Comparison of ENCODE assay signal across 36 mouse cellular contexts in the genomic region with DNA sequence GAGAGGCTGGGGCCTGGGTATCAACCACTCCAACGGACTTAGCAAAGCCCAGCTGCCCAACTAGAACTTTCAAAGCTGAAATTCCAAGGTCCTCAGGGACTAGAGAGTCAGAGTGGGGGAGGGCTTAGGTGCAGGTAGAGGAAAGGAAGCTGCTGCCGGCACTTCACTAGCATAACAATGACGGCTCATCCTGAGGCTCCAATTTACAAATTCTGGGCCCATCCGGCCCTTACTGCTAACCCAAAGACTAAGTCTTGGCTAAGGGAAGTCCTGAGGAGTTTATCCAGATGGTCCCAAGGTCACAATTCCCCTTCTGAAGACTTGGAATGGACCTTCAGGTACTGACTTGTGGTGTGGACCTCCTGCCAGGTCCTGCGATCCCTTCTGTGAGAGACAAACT. TPM values are rescaled to one million over a fixed set of nuclear protein-coding genes. Genes with fewer than 3 reads are reported as not detected.
A peak's percentile ranks its signal among the peaks of the same experiment; 100 is the strongest.
DNase-seq lines count a peak whose midpoint lies in the region; ATAC-seq lines count a peak whose summit lies in the region.
"Had no signal": no experiment of that assay in that cellular context is flagged by ENCODE, and none has a peak within 500 bp of the region (broad histone marks: within the 10 kb centered on the region; RNA-seq: fewer than 3 reads in every experiment).

No protein-coding gene starts in this region.

- H3K36me3 ChIP-seq in neural tube, embryonic 15.5 days: no peaks in the 10 kb centered on the region
- H3K36me3 ChIP-seq: embryonic facial prominence, embryonic 12.5 days; embryonic facial prominence, embryonic 15.5 days; forebrain, embryonic 15.5 days; G1E; heart, embryonic 10.5 days; heart, embryonic 13.5 days had no signal

- H3K4me2 ChIP-seq in neural tube, embryonic 15.5 days: no peak overlapping the region
- H3K4me2 ChIP-seq: embryonic facial prominence, embryonic 12.5 days; embryonic facial prominence, embryonic 15.5 days; forebrain, embryonic 15.5 days; heart, embryonic 13.5 days; hindbrain, embryonic 14.5 days had no signal

- no peak for ATAC-seq in neural tube, embryonic 15.5 days (ENCODE audit: low FRiP score)
- ATAC-seq: activated CD4-positive, CD25-positive, alpha-beta regulatory T cell, adult 4 months; forebrain, embryonic 15.5 days; hindbrain, postnatal 0 days; inflammation-experienced regulatory T-cells, adult 6 months; intestine, embryonic 16.5 days; Patski had no signal

- H3K27me3 ChIP-seq in neural tube, embryonic 15.5 days (replicated peaks): peaks cover 96% of the 10 kb centered on the region

- H3K4me3 ChIP-seq in neural tube, embryonic 15.5 days (replicated peaks): no peak overlapping the region
- H3K4me3 ChIP-seq: embryonic facial prominence, embryonic 12.5 days; embryonic facial prominence, embryonic 15.5 days; forebrain, embryonic 15.5 days; heart, adult 2 months; heart, embryonic 10.5 days; heart, embryonic 13.5 days had no signal

- peak; percentile 17 for DNase-seq in embryo, embryonic 10.5 days (ENCODE audit: low spot score)
- no peak for DNase-seq in embryo, embryonic 9.5 days (ENCODE audit: extremely low spot score)
- DNase-seq in neural tube, embryonic 10.5 days (ENCODE audit: extremely low spot score, low spot score): peak; percentile 26
- peak; percentile 99 for DNase-seq in R1 (ENCODE audit: low read depth, low spot score)
- DNase-seq in adrenal gland, adult 8-10 months: no peak
- no peak for DNase-seq in gastrocnemius, postnatal 10 days
- DNase-seq in adrenal gland, postnatal 36 days: no peak
- DNase-seq: adrenal gland, postnatal 10 days; cerebellum, adult 11 months; cerebellum, adult 2 months; cerebellum, adult 9-11 months; cerebellum, postnatal 25 days; embryo, embryonic 11 days; gastrocnemius, postnatal 36 days; heart, adult 2 months; kidney, adult 18-20 months had no signal

- peaks cover 27% of the 10 kb centered on the region for H3K4me1 ChIP-seq in neural tube, embryonic 15.5 days

- no peak overlapping the region for H3K9ac ChIP-seq in neural tube, embryonic 15.5 days (replicated peaks)
- H3K9ac ChIP-seq: embryonic facial prominence, embryonic 12.5 days; embryonic facial prominence, embryonic 15.5 days; forebrain, embryonic 15.5 days; heart, embryonic 13.5 days; hindbrain, embryonic 14.5 days had no signal

- 14% methylated on average over 5 of the region's 5 CpGs for WGBS in neural tube, embryonic 15.5 days

- no peak overlapping the region for H3K27ac ChIP-seq in neural tube, embryonic 15.5 days (replicated peaks)
- H3K27ac ChIP-seq: embryonic facial prominence, embryonic 12.5 days; embryonic facial prominence, embryonic 15.5 days; forebrain, embryonic 15.5 days; heart, adult 2 months; heart, embryonic 10.5 days; heart, embryonic 13.5 days; hindbrain, embryonic 14.5 days; hindbrain, postnatal 0 days had no signal

- H3K9me3 ChIP-seq in neural tube, embryonic 15.5 days (replicated peaks): no peaks in the 10 kb centered on the region
- H3K9me3 ChIP-seq: embryonic facial prominence, embryonic 12.5 days; embryonic facial prominence, embryonic 15.5 days; forebrain, embryonic 15.5 days; heart, embryonic 10.5 days; heart, embryonic 13.5 days had no signal

RNA-seq across cellular contexts. Expression of a gene that starts 1.9 kb away (rescaled TPM):
- 1.6 TPM in 1 of 2 replicates, not detected in the other for polyA plus RNA-seq in neural tube, embryonic 15.5 days (2015; fragmentation: Nextera tagmentation; extraction: Ambion mirVana)
- not detected for total RNA-seq in adrenal gland, adult 8-10 months (2022)
- not detected for total RNA-seq in gastrocnemius, postnatal 10 days (2021)
- total RNA-seq in adrenal gland, postnatal 36 days (2021): not detected
- total RNA-seq: adrenal gland, postnatal 4 days; common myeloid progenitor, adult 5-6 weeks; G1E; gastrocnemius, adult 8-10 months; gastrocnemius, postnatal 36 days; granulocyte monocyte progenitor cell, adult 5-6 weeks; heart, adult 2 months; heart, postnatal 25 days; hematopoietic stem cell, adult 5-6 weeks; hindbrain, postnatal 0 days had no signal
- polyA plus RNA-seq: forebrain, embryonic 11.5 days; forebrain, embryonic 15.5 days; G1E; heart, adult 2 months; heart, embryonic 13.5 days; hindbrain, embryonic 14.5 days; hindbrain, postnatal 0 days; intestine, embryonic 16.5 days; Patski had no signal

RNA-seq across cellular contexts. Expression of a gene that starts 33.0 kb away (rescaled TPM):
- 0.82 and 1.2 TPM in 2 replicates for polyA plus RNA-seq in neural tube, embryonic 15.5 days (2015; fragmentation: Nextera tagmentation; extraction: Ambion mirVana)
- total RNA-seq in adrenal gland, adult 8-10 months (2022): 1 to 10 TPM in 1 of 4 experiments, under 1 TPM in 2, not detected in 1; 0.31 to 1.1 (median 0.83) TPM
- not detected for total RNA-seq in gastrocnemius, postnatal 10 days (2021)
- not detected for total RNA-seq in adrenal gland, postnatal 36 days (2021)
- total RNA-seq: common myeloid progenitor, adult 5-6 weeks; gastrocnemius, adult 8-10 months; gastrocnemius, postnatal 36 days; heart, adult 2 months; heart, postnatal 25 days had no signal
- polyA plus RNA-seq: G1E; intestine, embryonic 16.5 days had no signal

RNA-seq across cellular contexts. Expression of a gene that starts 46.8 kb away (rescaled TPM):
- polyA plus RNA-seq in neural tube, embryonic 15.5 days (2015; fragmentation: Nextera tagmentation; extraction: Ambion mirVana): 2.8 and 3.2 TPM in 2 replicates
- 1 to 10 TPM; 1.8 to 5.9 (median 4.4) TPM for total RNA-seq in adrenal gland, adult 8-10 months (2022)
- total RNA-seq in gastrocnemius, postnatal 10 days (2021): 1 to 10 TPM in 1 of 2 experiments, under 1 TPM in 1; 0.35 to 1.1 TPM
- total RNA-seq in adrenal gland, postnatal 36 days (2021): 1 to 10 TPM in 1 of 2 experiments, under 1 TPM in 1; 0.69 to 4.6 TPM

RNA-seq across cellular contexts. Expression of a gene that starts 51.0 kb away (rescaled TPM):
- 12.5 and 15.5 TPM in 2 replicates for polyA plus RNA-seq in neural tube, embryonic 15.5 days (2015; fragmentation: Nextera tagmentation; extraction: Ambion mirVana)
- 1 to 10 TPM in 3 of 4 experiments, under 1 TPM in 1; 0.93 to 3.0 (median 2.4) TPM for total RNA-seq in adrenal gland, adult 8-10 months (2022)
- under 1 TPM; 0.27 to 0.40 TPM for total RNA-seq in gastrocnemius, postnatal 10 days (2021)
- total RNA-seq in adrenal gland, postnatal 36 days (2021): under 1 TPM; 0.50 to 0.56 TPM
- total RNA-seq: common myeloid progenitor, adult 5-6 weeks; gastrocnemius, postnatal 36 days; granulocyte monocyte progenitor cell, adult 5-6 weeks; heart, adult 2 months; heart, postnatal 25 days; hematopoietic stem cell, adult 5-6 weeks had no signal
- polyA plus RNA-seq: G1E had no signal

Comparison
In these comparisons a context has a peak if more than half of its experiments do, and no peak if none do; other contexts are left out.
1. DNase-seq: peak in embryo, embryonic 10.5 days (single experiment), neural tube, embryonic 10.5 days (single experiment) and R1 (single experiment); none in embryo, embryonic 9.5 days (single experiment), adrenal gland, adult 8-10 months (single experiment), gastrocnemius, postnatal 10 days (single experiment) and adrenal gland, postnatal 36 days (0 of 2).